Mouse (Mus musculus) naive thymus-derived CD4-positive, alpha-beta T cell, adult 5 months (primary cell): Measurements from ENCODE around the gene Frmd5. TPM values are rescaled to one million over a fixed set of nuclear protein-coding genes. Genes with fewer than 3 reads are reported as not detected.

Experiments used
- polyA plus RNA-seq: library from polyadenylated mRNA; unstranded; fragments of 100-300 nt; shearing (Covaris generic); gene quantifications from one replicate; pipeline ENCODE4 v1.2.1, GENCODE M21; 2017

Frmd5 gene
- not detected for polyA plus RNA-seq

GRCm38 (mm10) chr2:121806959-121807653 is at the start of gene Frmd5:
Frmd5 (minus strand) TSS chr2:121807087.

GRCm38 (mm10) chr2:121505942-121506882 is 300.7 kb downstream of the Frmd5 start, which contains the start of the genes Mfap1a and Wdr76:
Mfap1a (minus strand) TSS chr2:121506665.
Wdr76 (plus strand) TSS chr2:121506723.

Other genes starting within 250 kb of the Frmd5 start
- 11.1 TPM for gene Casc4, start 59.9 kb upstream of the Frmd5 start, polyA plus RNA-seq
- 55.5 TPM for gene Ctdspl2, start 148.9 kb upstream of the Frmd5 start, polyA plus RNA-seq
- not detected for gene Mageb3, start 149.0 kb upstream of the Frmd5 start, polyA plus RNA-seq
- gene Eif3j1, start 221.5 kb upstream of the Frmd5 start, polyA plus RNA-seq, result 23.7 TPM